Mouse (Mus musculus) left cerebral cortex, postnatal 14 days (tissue): Measurements from ENCODE around the gene Olfr716. TPM values are rescaled to one million over a fixed set of nuclear protein-coding genes. Genes with fewer than 3 reads are reported as not detected.
"Not testable (repeated sequence)": the region's sequence is repeated elsewhere in the genome, so short reads cannot be mapped to it uniquely, and the experiment has no call there.

ENCODE experiments used
- DNase-seq, 2 experiments: peaks; one replicate each; pipeline ENCODE4 v3.0.0; 2021 to 2022; ENCODE audit warnings: low spot score in 2 of 2, mixed read lengths in 1 of 2
- intact Hi-C: fragments of 180-260 bp; cut with DNase I; formaldehyde crosslinking; loops from one replicate; pipeline ENCODE4 v1.15.1; 2025
- long read RNA-seq, 2 experiments: library from polyadenylated mRNA; stranded (forward); transcript quantifications; one replicate each; pipeline ENCODE4 v2.0.0; 2021
- total RNA-seq, 2 experiments: library from RNA; stranded (reverse); gene quantifications; 2 replicates each; pipeline ENCODE4 v1.2.3; 2021

The Olfr716 gene
- not detected for total RNA-seq
- long read RNA-seq, experiment 1, result 0 reads
- long read RNA-seq, experiment 2, result 0 reads

DNA sequence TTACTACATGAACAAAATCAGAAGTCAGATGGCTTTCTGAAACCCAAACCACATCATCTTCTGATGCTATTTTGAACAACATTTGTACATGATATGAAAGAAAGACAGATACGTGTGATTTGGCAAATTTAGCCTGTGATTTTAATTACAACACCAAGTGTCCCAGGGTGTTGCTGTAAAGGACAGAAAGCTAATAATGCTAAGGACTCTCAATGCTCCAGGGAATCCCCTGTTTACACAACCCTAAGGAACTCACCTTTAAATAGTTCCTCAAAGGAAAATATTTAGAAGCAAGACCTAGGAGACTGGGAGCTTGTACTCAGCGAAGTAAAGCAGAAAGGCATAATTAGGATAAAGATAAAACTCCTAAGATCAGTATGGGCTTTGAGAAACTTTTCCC is at the start of gene Olfr716:
Gene Olfr716, plus strand, starts transcription at position 301 of the 400 bp plus-strand sequence.
- intact Hi-C loops, result loop anchor here (2.0 kb wide), 1 partner anchor 43 kb away; no protein-coding TSS in a partner anchor
- not testable (repeated sequence) for DNase-seq

DNA sequence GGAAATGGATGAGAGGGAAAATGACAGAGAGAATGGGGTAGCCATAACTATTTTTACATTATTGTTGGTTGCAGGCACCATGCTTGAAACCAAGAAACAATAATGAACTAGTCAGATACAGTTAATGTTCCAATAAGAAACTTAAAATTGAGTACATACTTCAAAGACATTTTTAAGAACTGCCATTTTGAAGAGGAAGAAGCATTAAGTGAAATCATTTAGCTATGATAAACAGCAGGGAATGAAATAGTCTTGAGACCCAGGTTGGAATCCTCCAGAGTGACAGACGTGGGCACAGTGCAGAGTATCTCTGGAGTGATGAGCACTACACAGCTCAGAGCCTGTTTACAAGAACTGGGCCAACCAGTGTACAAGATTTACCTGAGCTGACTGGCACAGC is 45.2 kb upstream of the Olfr716 start, which contains the start of gene Olfr17:
Gene Olfr17, plus strand, starts transcription at position 301 of the 400 bp plus-strand sequence.
- intact Hi-C loops, result no loop called here
- DNase-seq, result no peak

DNA sequence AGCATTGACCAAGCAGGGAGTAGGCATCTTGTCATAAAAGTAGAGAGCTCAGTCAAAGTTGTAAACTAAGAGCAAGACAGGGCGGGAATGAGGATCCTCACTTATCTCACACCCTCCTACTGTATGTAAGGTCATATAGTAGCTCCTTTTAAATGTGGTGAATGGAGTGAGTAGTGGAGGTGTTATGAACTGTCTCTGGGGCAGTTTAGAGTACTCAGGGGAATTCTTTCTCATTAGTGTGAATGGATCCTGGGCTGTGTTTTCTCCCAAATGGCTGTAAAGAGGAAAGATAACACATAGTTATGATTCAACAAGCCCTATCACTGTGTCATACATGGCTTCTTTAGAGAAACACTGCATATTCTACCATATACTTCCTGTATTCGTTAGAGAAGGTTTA is 27.9 kb upstream of the Olfr716 start, which contains the start of gene Olfr715b:
Gene Olfr715b, minus strand, starts transcription at position 101 of the 400 bp plus-strand sequence.
- DNase-seq, intact Hi-C loops: not testable (repeated sequence)

DNA sequence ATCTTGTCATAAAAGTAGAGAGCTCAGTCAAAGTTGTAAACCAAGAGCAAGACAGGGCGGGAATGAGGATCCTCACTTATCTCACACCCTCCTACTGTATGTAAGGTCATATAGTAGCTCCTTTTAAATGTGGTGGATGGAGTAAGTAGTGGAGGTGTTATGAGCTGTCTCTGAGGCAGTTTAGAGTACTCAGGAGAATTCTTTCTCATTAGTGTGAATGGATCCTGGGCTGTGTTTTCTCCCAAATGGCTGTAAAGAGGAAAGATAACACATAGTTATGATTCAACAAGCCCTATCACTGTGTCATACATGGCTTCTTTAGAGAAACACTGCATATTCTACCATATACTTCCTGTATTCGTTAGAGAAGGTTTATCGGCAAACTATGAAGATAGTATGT is 7.1 kb upstream of the Olfr716 start, which contains the start of gene Olfr715:
Gene Olfr715, minus strand, starts transcription at position 101 of the 400 bp plus-strand sequence.
- intact Hi-C loops, DNase-seq: not testable (repeated sequence)

DNA sequence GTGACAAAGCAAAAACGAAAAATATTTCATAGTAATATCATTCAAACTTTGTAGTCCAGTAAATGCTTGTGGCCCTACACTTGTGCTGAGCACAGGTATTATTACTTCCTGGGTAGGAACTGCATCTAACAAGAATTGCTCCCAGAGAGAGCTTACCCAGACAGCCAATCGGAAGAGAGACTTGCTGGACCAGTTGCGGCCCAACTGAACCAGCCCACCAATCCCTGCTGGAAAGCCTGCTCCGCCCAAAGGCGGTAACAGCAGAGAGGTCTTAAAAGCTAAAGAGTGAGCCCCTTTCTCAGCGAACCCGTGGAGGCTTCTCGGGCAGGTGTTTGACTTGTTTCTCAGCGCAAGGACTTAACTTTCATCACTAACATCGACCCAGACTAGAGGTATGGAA is 28.6 kb downstream of the Olfr716 start, which contains the start of gene Nlrp14:
Gene Nlrp14, plus strand, starts transcription at position 301 of the 400 bp plus-strand sequence.
- intact Hi-C loops, result no loop called here

DNA sequence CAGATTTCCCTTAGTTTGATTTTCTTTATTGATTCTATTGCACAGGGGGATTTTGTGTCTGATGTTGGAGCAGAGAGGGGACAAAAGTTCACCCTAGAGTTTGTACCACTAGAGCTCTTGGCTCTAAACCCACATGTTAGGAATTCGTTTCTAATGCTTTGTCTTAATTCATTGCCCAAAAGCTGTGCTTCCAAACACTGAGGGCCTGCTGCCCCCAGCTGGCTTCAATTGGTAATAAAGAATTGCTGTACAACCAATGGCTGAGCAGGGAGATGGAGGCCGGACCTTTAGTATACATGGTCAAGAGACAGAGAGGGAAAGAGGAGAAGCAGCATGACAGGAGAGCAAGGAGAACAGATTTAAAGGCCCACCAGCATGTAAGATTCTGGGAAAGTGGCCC is 42.3 kb downstream of the Olfr716 start:
- intact Hi-C loops, result loop anchor here (2.0 kb wide), 1 partner anchor 42 kb away; the partner anchor contains the start of gene Olfr716

More for the DNA sequence above, 28.6 kb downstream of the Olfr716 start, which contains the start of gene Nlrp14:
- no peak for DNase-seq

More for the DNA sequence above, 42.3 kb downstream of the Olfr716 start:
- no peak for DNase-seq

Other genes with a start within 250 kb of the Olfr716 start
- not detected for gene Olfr707, start 237.1 kb upstream of the Olfr716 start, total RNA-seq
- not detected for gene Olfr1532-ps1, start 230.3 kb upstream of the Olfr716 start, total RNA-seq
- not detected for gene Olfr709-ps1, start 206.1 kb upstream of the Olfr716 start, total RNA-seq
- gene Olfr710, start 190.0 kb upstream of the Olfr716 start, total RNA-seq, result not detected
- gene Olfr6, start 174.4 kb upstream of the Olfr716 start, total RNA-seq, result not detected
- gene Olfr711, start 162.9 kb upstream of the Olfr716 start, total RNA-seq, result not detected
- gene Olfr2, start 132.3 kb upstream of the Olfr716 start, total RNA-seq, result not detected
- gene Olfr713, start 107.2 kb upstream of the Olfr716 start, total RNA-seq, result not detected
- not detected for gene Olfr714, start 67.3 kb upstream of the Olfr716 start, total RNA-seq
- gene Olfr17, start 45.1 kb upstream of the Olfr716 start, total RNA-seq, result not detected
- not detected for gene Olfr715b, start 28.0 kb upstream of the Olfr716 start, total RNA-seq
- not detected for gene Olfr715, start 7.2 kb upstream of the Olfr716 start, total RNA-seq
- not detected for gene Nlrp14, start 28.7 kb downstream of the Olfr716 start, total RNA-seq
- not detected for gene Rbmxl2, start 71.1 kb downstream of the Olfr716 start, total RNA-seq
- gene Syt9, start 232.4 kb downstream of the Olfr716 start, total RNA-seq, result 10 to 100 TPM in 1 of 2 experiments, 1 to 10 TPM in 1; 7.9 to 11.2 TPM